Mouse (Mus musculus) lung, postnatal 14 days (tissue): ENCODE results near the gene Klk1b27.
"Not testable (repeated sequence)": the region's sequence is repeated elsewhere in the genome, so short reads cannot be mapped to it uniquely, and the experiment has no call there.

Source experiments
- DNase-seq: peaks from one replicate; pipeline ENCODE4 v3.0.0; 2021

Gene Klk1b27

DNA sequence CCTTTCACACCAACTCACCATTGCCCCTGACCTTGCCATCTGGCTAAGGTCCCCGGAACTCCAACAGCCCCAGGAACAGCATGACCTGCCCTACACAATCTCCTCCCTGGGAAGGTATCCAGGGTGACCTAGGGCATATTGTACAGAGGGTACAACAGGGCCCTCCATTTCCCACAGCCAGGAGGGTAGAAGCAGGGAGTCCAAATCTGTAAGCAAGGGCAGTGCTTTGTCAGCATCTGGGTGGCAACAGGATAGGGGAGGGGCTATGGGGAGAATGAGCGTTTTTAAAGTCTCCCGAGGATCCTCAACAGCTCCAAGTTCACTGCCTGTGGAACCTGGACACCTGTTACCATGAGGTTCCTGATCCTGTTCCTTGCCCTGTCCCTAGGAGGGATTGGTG is at the start of gene Klk1b27:
TSS of gene Klk1b27 (plus strand) at position 301 of the 400 bp plus-strand sequence.
- not testable (repeated sequence) for DNase-seq

DNA sequence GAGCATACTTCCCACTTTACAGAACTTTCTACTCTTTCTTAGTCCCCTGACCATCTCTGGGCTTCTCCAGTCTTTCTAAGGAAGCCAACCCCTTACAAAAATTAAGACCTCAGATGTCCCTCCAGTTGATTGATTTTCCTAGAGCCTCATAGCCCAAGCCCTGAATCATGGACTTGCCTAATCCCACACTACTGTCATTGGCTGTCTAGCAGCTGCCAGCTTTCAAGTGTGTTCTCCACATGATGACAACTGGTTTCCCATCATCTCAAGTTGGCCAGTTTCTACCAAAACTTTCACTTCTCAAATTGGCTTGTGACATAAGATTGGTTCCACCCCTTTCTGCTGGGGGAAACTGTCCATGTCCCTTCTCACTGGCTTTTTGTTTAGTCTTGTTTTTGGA is 47.2 kb upstream of the Klk1b27 start:
- DNase-seq, result no peak

DNA sequence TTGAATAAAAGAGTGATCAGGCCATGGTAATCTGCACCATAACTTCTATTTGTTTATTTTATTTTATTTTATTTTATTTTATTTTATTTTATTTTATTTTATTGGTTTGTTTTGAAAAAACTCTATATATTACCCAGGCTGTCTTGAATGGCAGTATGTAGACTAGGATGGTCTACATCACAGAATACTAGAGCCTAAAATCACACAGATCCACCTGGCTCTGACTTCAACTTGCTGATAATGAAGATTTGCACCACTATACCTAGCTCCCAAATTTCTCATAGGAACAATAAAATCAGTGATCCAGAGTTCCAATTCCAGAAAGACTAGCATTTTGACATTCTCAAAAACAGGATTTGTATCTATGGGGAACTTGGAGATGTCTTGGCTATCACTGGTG is 40.2 kb upstream of the Klk1b27 start, which contains the start of gene Klk1b26:
TSS of gene Klk1b26 (plus strand) at position 301 of the 400 bp plus-strand sequence.
- not testable (repeated sequence) for DNase-seq

DNA sequence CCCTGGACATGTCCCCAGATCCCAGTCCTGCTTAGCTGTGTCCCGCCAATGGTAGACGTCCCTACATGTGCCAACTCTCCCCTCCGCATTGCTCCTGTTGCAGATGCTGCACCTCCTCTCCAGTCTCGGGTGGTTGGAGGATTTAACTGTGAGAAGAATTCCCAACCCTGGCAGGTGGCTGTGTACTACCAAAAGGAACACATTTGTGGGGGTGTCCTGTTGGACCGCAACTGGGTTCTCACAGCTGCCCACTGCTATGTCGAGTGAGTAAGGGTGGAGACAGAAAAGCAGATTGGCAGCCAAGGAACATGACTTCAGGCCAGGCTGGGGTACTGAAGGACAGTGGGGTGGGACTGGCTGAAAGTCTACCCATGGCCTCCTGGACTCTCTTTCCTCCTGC is 37.4 kb upstream of the Klk1b27 start:
- not testable (repeated sequence) for DNase-seq

DNA sequence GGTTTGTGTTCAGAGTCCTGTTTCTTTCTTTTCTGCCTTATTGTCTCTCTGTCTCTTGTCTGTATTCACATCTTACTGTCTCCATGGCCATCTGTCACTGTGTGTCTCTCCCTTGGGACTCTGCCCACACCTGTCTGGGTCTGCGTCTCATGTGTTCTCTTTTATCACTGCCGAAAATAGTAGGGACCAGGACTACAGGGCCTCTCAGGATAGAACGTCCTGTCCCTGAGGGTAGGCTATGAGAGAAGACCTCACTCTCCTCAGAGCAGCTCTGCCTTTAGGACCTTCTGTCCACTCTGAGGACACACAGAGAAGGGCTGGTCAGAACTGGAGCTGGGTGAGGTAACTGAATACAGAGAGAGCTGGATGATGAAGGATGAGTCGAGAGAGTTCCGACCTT is 37.0 kb upstream of the Klk1b27 start:
- DNase-seq, result no peak

DNA sequence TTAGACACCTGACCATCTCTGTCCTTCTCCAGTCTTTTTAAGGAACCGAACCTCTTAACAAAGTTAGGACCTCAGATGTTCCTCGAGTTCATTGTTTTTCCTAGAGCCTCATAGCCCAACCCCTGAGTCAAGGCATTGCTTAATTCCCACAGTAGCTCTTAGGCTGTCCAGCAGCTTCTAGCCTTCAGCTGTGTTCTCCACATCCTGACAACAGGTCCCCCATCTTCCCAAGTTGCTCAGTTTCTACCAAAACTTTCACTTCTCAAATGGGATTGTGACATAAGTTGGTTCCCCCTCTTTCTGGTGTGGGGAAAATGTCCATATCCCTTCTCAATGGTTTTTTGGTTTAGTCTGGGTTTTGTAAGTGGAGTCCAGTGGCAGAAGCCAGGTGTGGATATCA is 20.0 kb downstream of the Klk1b27 start:
- DNase-seq, result no peak

DNA sequence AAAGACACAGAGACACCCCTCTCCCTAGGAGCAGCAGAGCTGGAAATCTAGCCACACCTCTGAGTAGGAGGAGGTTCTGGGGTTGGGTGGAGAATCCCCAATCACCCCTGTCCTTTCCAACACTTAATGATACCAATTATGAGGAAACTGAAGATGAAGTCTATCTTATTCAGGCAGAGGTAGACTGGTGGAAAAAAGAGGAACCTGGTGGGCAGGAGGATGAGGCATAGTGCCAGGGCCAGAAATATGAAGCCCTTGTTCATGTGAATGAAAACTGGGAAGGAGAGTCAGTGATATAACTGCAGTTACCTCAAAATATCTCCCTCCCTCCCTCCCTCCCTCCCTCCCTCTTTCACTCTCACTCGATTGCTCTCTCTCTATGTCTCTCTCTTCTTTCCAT is 25.6 kb downstream of the Klk1b27 start:
- no peak for DNase-seq

DNA sequence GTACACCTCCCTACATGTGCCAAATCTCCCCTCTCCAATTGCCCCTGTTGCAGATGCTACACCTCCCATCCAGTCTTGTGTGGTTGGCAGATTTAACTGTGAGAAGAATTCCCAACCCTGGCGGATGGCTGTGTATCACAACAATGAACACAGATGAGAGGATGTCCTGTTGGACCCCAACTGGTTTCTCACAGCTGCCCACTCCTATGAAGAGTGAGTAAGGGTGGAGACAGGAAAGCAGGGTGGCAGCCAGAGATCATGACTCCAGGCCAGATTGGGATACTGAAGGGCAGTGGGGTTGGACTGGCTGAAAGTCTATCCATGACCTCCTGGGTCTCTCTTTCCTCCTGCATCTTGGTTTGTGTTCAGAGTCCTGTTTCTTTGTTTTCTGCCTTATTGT is 44.0 kb downstream of the Klk1b27 start:
- DNase-seq, result no peak

DNA sequence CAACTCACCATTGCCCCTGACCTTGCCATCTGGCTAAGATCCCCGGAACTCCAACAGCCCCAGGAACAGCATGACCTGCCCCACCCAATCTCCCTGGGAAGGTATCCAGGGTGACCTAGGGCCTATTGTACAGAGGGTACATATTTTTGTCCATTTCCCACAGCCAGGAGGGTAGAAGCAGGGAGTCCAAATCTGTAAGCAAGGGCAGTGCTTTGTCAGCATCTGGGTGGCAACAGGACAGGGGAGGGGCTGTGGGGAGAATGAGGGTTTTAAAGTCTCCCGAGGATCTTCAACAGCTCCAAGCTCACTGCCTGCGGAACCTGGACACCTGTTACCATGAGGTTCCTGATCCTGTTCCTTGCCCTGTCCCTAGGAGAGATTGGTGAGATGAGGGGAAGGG is 49.9 kb downstream of the Klk1b27 start, which contains the start of gene Klk1b21:
TSS of gene Klk1b21 (plus strand) at position 301 of the 400 bp plus-strand sequence.
- not testable (repeated sequence) for DNase-seq
